Mouse (Mus musculus) cerebellum, adult 2 months (tissue): ENCODE data around the gene Ptk6. TPM values are rescaled to one million over a fixed set of nuclear protein-coding genes. Genes with fewer than 3 reads are reported as not detected.

Source experiments
- DNase-seq, 2 experiments: peaks; one replicate each; pipeline ENCODE4 v3.0.0; 2021
- H3K27ac ChIP-seq: fragments of 200-500 bp; 2 replicates; pipeline ENCODE4 v1.5.1; 2012; ENCODE audit warnings: low read length, control low read depth, inconsistent platforms; ENCODE audit not compliant: insufficient read depth
- H3K27me3 ChIP-seq: fragments of 200-500 bp; 2 replicates; pipeline ENCODE4 v1.6.1; 2012; ENCODE audit warnings: inconsistent platforms, mild to moderate bottlenecking, low read length, moderate library complexity; ENCODE audit not compliant: control insufficient read depth, insufficient read depth
- H3K4me1 ChIP-seq: fragments of 200-500 bp; 2 replicates; pipeline ENCODE4 v1.6.1; 2011; ENCODE audit warnings: low read length; ENCODE audit not compliant: control insufficient read depth, insufficient read depth
- H3K4me3 ChIP-seq: fragments of 200-500 bp; replicated peaks from 2 replicates; pipeline ENCODE3; 2011; ENCODE audit warnings: mild to moderate bottlenecking, low read depth, low read length, control low read depth; ENCODE audit not compliant: insufficient read depth
- CTCF ChIP-seq: fragments of 200-500 bp; IDR thresholded peaks from 2 replicates; pipeline ENCODE4 v1.5.1; 2011; ENCODE audit warnings: low read depth, mild to moderate bottlenecking, control low read depth, low read length, moderate library complexity, borderline replicate concordance; ENCODE audit not compliant: insufficient read depth
- POLR2A ChIP-seq: fragments of 200-500 bp; IDR thresholded peaks from 2 replicates; pipeline ENCODE4 v1.6.1; 2011; ENCODE audit warnings: low read length, control low read depth, borderline replicate concordance; ENCODE audit not compliant: insufficient read depth
- WGBS: fragments of 180-500 bp; shearing (Covaris S2); methylation state at CpG from one replicate; pipeline ENCODE4 v1.1.7; 2018; 5-methylcytosine and 5-hydroxymethylcytosine counted together
- polyA plus RNA-seq: library from polyadenylated mRNA; depleted of rRNA; stranded (reverse); fragments of >200 nt; gene quantifications from 2 replicates; pipeline ENCODE4 v1.2.3, GENCODE M21; 2012; rRNA removed

The Ptk6 gene
- polyA plus RNA-seq = 0.03 and 0.07 TPM in 2 replicates

- WGBS = 85% methylated on average over 3 of the region's 3 CpGs
- Histone ChIP-seq H3K27ac (no peak within 1 kb of the TSS), H3K27me3 (no peaks in the 10 kb centered on the region), H3K4me3 (no peak within 1 kb of the TSS), H3K4me1 (no peaks in the 10 kb centered on the region)
- DNase-seq = no peak
- TF ChIP-seq CTCF (no peak), POLR2A (no peak)
These were observed at the start of gene Ptk6 for GRCm38 (mm10) chr2:181202422-181202821. Ptk6 (minus strand) TSS chr2:181202789.

GRCm38 (mm10) chr2:181251841-181252240, 49.3 kb upstream of the Ptk6 start:
- WGBS = 83% methylated on average over 1 of the region's 1 CpGs

GRCm38 (mm10) chr2:181249217-181249616, 46.6 kb upstream of the Ptk6 start:
- H3K4me3 ChIP-seq = no peak overlapping the region
- 90% methylated on average over 10 of the region's 10 CpGs for WGBS
- H3K27me3 ChIP-seq = no peaks in the 10 kb centered on the region
- TF ChIP-seq CTCF = no peak
- TF ChIP-seq POLR2A = no peak
- H3K27ac ChIP-seq = no peak overlapping the region
- no peak for DNase-seq
- no peaks in the 10 kb centered on the region for H3K4me1 ChIP-seq

More at GRCm38 (mm10) chr2:181251841-181252240, 49.3 kb upstream of the Ptk6 start:
- Histone ChIP-seq H3K4me3 (no peak overlapping the region), H3K4me1 (no peaks in the 10 kb centered on the region), H3K27me3 (no peaks in the 10 kb centered on the region), H3K27ac (no peak overlapping the region)
- TF ChIP-seq CTCF (no peak), POLR2A (no peak)
- no peak for DNase-seq

GRCm38 (mm10) chr2:181245031-181245430, 42.4 kb upstream of the Ptk6 start:
- TF ChIP-seq CTCF (no peak), POLR2A (no peak)
- no peaks in the 10 kb centered on the region for H3K4me1 ChIP-seq
- H3K27me3 ChIP-seq = no peaks in the 10 kb centered on the region
- no peak overlapping the region for H3K27ac ChIP-seq
- 49% methylated on average over 2 of the region's 2 CpGs for WGBS
- DNase-seq = no peak
- H3K4me3 ChIP-seq = no peak overlapping the region

- Histone ChIP-seq H3K27me3 (no peaks in the 10 kb centered on the region), H3K4me3 (no peak overlapping the region), H3K4me1 (no peaks in the 10 kb centered on the region), H3K27ac (no peak overlapping the region)
- 46% methylated on average over 11 of the region's 11 CpGs for WGBS
- DNase-seq = no peak
- no peak for TF ChIP-seq POLR2A
These were observed 41.3 kb upstream of the Ptk6 start for GRCm38 (mm10) chr2:181243706-181244394.

- no peaks in the 10 kb centered on the region for H3K27me3 ChIP-seq
- 63% methylated on average over 3 of the region's 3 CpGs for WGBS
- H3K27ac ChIP-seq = no peak overlapping the region
- no peak overlapping the region for H3K4me3 ChIP-seq
- DNase-seq = no peak
- no peaks in the 10 kb centered on the region for H3K4me1 ChIP-seq
- TF ChIP-seq CTCF = no peak
- TF ChIP-seq POLR2A = no peak
These were observed 39.7 kb upstream of the Ptk6 start for GRCm38 (mm10) chr2:181242314-181242665.

- no peak for DNase-seq
- H3K27ac ChIP-seq = no peak within 1 kb of the TSS
- WGBS = 22% methylated on average over 16 of the region's 16 CpGs
- no peaks in the 10 kb centered on the region for H3K4me1 ChIP-seq
- H3K4me3 ChIP-seq = no peak within 1 kb of the TSS
- no peak for TF ChIP-seq CTCF
- TF ChIP-seq POLR2A = no peak
- H3K27me3 ChIP-seq = no peaks in the 10 kb centered on the region
These were observed 39.2 kb upstream of the Ptk6 start, which contains the start of gene Helz2 for GRCm38 (mm10) chr2:181241602-181242313. Helz2 (minus strand) TSS chr2:181242027.
